Mouse (Mus musculus): ENCODE measurements around the gene Ints14. TPM values are rescaled to one million over a fixed set of nuclear protein-coding genes. Genes with fewer than 3 reads are reported as not detected.

Gene Ints14
- polyA plus RNA-seq (2015; fragmentation: Nextera tagmentation; extraction: Ambion mirVana): 51.6 and 58.3 TPM in 2 replicates

DNA sequence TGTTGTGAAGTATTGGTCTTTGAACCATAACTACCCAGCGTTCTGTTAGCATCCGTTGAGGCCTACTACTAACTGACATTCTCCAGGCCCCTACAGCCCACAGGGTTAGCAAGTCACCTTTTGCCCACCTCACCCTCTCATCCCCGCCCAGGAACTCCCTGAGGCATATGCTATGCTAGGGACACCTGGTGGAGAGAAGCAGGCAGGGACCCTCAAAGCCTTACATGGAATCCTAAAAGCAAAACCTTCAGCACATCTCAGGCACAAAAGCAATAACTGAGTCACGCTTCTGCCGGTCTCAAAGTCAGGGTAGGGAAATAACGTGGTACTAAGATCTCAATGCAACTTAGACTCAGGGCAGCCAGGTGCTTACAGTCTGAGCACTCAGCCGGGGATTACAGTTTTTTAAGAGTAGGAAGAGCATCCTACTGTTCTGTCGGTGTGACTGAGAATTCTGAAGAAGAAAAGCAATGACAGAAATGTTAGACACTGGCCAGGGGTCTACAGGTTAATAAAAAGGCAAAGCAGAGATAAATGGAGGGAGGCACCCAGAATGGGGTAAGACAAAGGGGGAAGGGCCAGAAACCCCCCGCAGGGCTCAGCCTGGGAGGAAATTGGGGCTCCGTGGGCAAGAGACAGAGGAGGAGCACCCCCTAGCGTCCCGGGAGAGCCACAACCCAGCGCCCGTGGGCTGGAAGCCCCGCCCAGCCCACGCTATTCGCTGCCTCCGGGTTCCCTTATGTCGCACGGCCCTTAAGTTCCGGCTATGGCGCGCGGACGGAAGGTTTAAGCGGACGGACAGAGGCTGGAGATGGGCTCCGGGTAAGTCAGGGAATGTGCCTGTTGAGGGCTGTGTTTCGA, at the start of gene Ints14:
Gene Ints14 (plus strand): TSS at position 789 of the 861 bp plus-strand sequence.
- peak; percentile 89 for ATAC-seq (ENCODE audit: insufficient number of reproducible peaks, insufficient read depth, low FRiP score, low TSS enrichment, low read depth)
- WGBS: 4% methylated on average over 29 of the region's 29 CpGs

DNA sequence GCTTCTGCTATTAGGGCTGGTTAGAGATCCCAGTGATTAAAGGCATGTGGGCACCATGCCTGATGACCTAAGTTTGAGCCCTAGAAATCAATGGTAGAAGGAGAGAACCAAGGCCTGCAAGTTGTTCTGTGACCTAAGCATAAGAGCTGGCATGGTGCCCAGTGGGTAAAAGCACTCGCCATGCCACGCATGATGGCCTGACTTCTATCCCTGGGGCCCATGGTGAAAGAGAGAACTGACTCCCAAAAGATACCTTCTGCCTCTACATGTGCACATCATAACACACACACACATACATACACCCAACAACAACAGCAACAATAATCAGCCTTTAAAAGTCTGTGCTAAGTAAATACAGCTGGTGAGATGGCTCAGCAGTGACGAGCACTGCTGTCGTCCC, 47.3 kb upstream of the Ints14 start:
- 93% methylated on average over 4 of the region's 4 CpGs for WGBS
- Histone ChIP-seq H3K4me2 (no peak overlapping the region), H3K4me3 (no peak overlapping the region), H3K9me3 (no peaks in the 10 kb centered on the region), H3K27ac (no peak overlapping the region), H3K9ac (no peak overlapping the region), H3K36me3 (peaks cover 32% of the 10 kb centered on the region), H3K4me1 (no peaks in the 10 kb centered on the region), H3K27me3 (no peaks in the 10 kb centered on the region)
- no peak for ATAC-seq (ENCODE audit: insufficient number of reproducible peaks, insufficient read depth, low FRiP score, low TSS enrichment, low read depth)

More for the DNA sequence above, at the start of gene Ints14:
- Histone ChIP-seq H3K4me1 (peaks cover 23% of the 10 kb centered on the region), H3K4me2 (peak within 1 kb of the TSS; percentile 82), H3K27me3 (no peaks in the 10 kb centered on the region), H3K36me3 (peaks cover 29% of the 10 kb centered on the region), H3K4me3 (peak within 1 kb of the TSS; percentile 83), H3K9me3 (no peaks in the 10 kb centered on the region), H3K27ac (peak within 1 kb of the TSS; percentile 90), H3K9ac (peak within 1 kb of the TSS; percentile 93)

DNA sequence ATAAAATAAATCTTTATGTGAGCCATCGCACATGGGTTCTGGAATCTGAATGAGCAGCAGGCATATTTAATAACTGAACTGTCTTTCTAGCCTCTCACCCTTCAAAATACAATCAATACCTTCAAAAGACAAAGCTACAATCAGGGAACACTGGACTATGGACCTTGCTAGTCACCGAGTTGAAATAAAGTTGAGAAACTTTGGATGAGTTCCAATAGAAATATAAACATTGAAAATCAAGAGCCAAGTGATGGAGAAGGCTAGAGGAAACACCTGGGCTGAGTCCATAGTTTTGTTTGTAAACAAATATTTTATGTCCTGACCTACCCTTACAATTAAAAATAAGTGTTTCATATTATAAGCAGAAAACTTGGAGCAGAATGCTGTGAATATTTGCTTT, 46.7 kb upstream of the Ints14 start:
- 87% methylated on average over 2 of the region's 2 CpGs for WGBS
- peaks cover 32% of the 10 kb centered on the region for H3K36me3 ChIP-seq
- no peaks in the 10 kb centered on the region for H3K9me3 ChIP-seq
- no peak overlapping the region for H3K9ac ChIP-seq
- ATAC-seq (ENCODE audit: insufficient number of reproducible peaks, insufficient read depth, low FRiP score, low TSS enrichment, low read depth): no peak
- H3K27me3 ChIP-seq: no peaks in the 10 kb centered on the region
- no peak overlapping the region for H3K27ac ChIP-seq
- no peaks in the 10 kb centered on the region for H3K4me1 ChIP-seq
- H3K4me2 ChIP-seq: no peak overlapping the region
- H3K4me3 ChIP-seq: no peak overlapping the region

DNA sequence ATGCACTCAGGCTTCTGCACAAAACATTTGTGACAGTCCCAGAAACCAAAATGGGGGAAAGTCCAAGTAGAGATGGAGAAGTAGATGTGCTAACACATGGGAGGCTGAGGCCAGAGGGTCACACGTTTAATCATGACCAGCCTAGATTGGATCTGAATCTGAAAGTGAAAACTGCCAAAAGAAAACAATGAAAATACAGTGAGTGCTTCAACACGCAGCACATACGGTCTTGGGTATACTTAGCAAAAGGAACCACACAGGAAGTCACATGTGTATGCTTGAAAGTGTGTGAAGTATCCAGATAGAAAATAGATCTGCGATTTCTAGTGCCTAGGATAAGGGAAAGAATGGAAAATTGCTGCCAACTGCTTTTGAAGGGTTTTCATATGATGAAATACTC, 46.1 kb upstream of the Ints14 start:
- 74% methylated on average over 4 of the region's 4 CpGs for WGBS
- H3K4me3 ChIP-seq: no peak overlapping the region
- no peaks in the 10 kb centered on the region for H3K9me3 ChIP-seq
- H3K4me2 ChIP-seq: no peak overlapping the region
- H3K9ac ChIP-seq: no peak overlapping the region
- no peaks in the 10 kb centered on the region for H3K27me3 ChIP-seq
- peaks cover 32% of the 10 kb centered on the region for H3K36me3 ChIP-seq
- no peak for ATAC-seq (ENCODE audit: insufficient number of reproducible peaks, insufficient read depth, low FRiP score, low TSS enrichment, low read depth)
- no peaks in the 10 kb centered on the region for H3K4me1 ChIP-seq
- no peak overlapping the region for H3K27ac ChIP-seq

DNA sequence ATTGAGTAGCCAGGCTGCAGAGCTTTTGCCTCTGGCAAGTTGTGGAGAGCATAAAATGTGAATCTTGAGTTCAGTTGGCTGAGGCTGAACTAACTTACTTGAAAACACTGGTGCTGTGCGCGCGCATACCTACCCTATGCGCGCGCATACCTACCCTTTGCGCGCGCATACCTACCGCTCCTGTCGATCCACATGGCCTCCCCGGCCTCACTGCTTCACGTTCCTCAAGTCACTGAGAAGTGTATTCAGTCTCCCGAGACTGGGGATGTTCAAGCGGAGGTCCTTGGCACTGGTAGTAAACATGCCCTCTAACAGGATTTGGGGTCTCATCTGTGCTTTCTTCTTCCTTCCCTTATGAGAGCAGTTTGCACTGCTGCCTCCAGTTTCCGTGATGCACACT, 42.1 kb upstream of the Ints14 start:
- WGBS: 33% methylated on average over 16 of the region's 16 CpGs
- Histone ChIP-seq H3K4me2 (peak overlapping the region; percentile 56), H3K9ac (peak overlapping the region; percentile 59), H3K4me3 (peak overlapping the region; percentile 42), H3K4me1 (no peaks in the 10 kb centered on the region), H3K36me3 (peaks cover 7% of the 10 kb centered on the region), H3K27me3 (no peaks in the 10 kb centered on the region), H3K9me3 (no peaks in the 10 kb centered on the region), H3K27ac (peak overlapping the region; percentile 66)
- no peak for ATAC-seq (ENCODE audit: insufficient number of reproducible peaks, insufficient read depth, low FRiP score, low TSS enrichment, low read depth)

DNA sequence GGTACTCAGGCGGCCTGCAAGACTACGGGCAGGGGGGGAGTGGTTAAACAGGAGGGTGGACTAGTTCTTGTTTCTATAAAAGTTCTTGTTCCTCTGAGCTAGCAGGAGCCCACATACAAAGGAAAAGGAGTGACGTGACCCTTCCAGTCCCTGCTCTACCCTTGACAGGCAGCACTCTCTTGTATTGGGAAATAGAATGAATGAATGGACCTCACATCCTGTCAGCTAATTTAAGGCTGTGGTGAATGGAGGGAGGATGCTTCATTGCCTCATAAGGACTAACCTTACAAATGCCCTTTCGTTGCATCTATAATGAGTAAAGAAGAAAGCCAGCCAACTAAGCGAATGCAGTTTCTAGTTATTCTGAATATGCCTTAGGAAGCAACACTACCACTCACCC, 34.9 kb upstream of the Ints14 start:
- H3K27me3 ChIP-seq: no peaks in the 10 kb centered on the region
- 0 out of 2 replicates have a peak overlapping the region, but pooled peaks have one; percentile 28 for H3K27ac ChIP-seq
- no peak for ATAC-seq (ENCODE audit: insufficient number of reproducible peaks, insufficient read depth, low FRiP score, low TSS enrichment, low read depth)
- H3K36me3 ChIP-seq: no peaks in the 10 kb centered on the region
- no peak overlapping the region for H3K4me2 ChIP-seq
- WGBS: 74% methylated on average over 5 of the region's 5 CpGs
- no peak overlapping the region for H3K4me3 ChIP-seq
- H3K9me3 ChIP-seq: no peaks in the 10 kb centered on the region
- H3K9ac ChIP-seq: no peak overlapping the region
- H3K4me1 ChIP-seq: peaks cover 10% of the 10 kb centered on the region

DNA sequence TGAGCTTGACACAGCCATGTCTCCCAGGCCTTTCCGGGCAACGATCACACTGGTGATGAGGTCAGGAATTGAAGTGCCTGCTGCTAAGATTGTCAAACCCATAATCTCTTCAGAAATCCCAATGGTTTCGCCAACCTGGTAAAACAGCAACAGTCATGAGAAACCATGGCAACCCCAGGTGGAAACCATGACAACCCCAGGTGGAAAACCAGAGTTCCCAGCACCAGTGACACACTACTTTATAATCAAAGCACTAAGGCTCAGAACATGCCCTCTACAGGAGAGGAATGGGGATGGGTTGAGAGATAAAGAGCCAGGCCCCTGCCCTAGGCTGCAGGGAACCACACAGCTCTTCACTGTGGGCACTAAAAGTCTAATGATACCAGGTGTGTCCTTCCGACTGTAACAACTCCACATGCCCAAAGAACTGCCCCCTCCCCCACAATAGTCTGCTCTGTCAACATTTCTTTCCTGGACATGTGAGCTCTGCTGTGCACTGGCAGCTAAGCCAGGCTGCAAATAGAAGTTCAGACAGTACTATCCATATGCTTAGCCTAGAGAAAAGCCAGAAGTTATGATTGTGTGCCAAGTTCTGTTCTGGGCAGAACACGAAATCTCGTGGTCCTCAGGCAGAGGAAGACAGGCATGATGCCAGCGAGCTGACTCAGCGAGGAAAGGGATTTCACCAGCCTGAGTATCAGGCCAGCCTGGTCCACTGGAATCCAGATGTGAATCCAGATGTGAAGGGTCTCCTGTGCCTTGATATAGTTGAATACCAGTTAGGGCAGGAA, 34.3 kb upstream of the Ints14 start:
- peak; percentile 71 for ATAC-seq (ENCODE audit: insufficient number of reproducible peaks, insufficient read depth, low FRiP score, low TSS enrichment, low read depth)
- 57% methylated on average over 8 of the region's 8 CpGs for WGBS
- Histone ChIP-seq H3K9me3 (no peaks in the 10 kb centered on the region), H3K27ac (peak overlapping the region; percentile 28; the same call in 1 of the 2 replicates), H3K4me2 (no peak overlapping the region), H3K4me3 (no peak overlapping the region), H3K27me3 (no peaks in the 10 kb centered on the region), H3K4me1 (peaks cover 10% of the 10 kb centered on the region), H3K9ac (no peak overlapping the region), H3K36me3 (no peaks in the 10 kb centered on the region)

DNA sequence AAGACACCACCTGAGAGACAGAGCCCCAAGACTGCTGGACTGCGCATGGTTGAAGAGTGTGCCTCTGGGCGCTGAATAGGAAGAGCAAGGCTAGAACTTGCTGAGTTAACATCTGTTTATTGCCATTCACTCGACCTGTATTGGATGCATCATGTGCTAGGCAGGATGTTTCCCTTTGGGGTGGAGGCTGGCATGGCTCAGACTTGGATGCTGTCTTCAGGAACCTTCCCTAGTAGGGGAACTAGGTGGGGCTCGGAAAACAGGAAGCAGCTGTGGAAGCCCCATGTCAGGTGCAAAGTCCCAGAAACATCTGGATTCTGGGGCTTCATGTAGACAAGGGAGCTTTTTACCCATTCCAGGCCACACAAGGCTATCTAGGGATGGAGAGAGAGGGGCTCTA, 30.4 kb upstream of the Ints14 start:
- Histone ChIP-seq H3K9ac (no peak overlapping the region), H3K27ac (no peak overlapping the region), H3K4me3 (no peak overlapping the region), H3K27me3 (no peaks in the 10 kb centered on the region), H3K4me2 (no peak overlapping the region), H3K9me3 (no peaks in the 10 kb centered on the region), H3K4me1 (peaks cover 10% of the 10 kb centered on the region), H3K36me3 (no peaks in the 10 kb centered on the region)
- no peak for ATAC-seq (ENCODE audit: insufficient number of reproducible peaks, insufficient read depth, low FRiP score, low TSS enrichment, low read depth)
- 74% methylated on average over 4 of the region's 4 CpGs for WGBS

DNA sequence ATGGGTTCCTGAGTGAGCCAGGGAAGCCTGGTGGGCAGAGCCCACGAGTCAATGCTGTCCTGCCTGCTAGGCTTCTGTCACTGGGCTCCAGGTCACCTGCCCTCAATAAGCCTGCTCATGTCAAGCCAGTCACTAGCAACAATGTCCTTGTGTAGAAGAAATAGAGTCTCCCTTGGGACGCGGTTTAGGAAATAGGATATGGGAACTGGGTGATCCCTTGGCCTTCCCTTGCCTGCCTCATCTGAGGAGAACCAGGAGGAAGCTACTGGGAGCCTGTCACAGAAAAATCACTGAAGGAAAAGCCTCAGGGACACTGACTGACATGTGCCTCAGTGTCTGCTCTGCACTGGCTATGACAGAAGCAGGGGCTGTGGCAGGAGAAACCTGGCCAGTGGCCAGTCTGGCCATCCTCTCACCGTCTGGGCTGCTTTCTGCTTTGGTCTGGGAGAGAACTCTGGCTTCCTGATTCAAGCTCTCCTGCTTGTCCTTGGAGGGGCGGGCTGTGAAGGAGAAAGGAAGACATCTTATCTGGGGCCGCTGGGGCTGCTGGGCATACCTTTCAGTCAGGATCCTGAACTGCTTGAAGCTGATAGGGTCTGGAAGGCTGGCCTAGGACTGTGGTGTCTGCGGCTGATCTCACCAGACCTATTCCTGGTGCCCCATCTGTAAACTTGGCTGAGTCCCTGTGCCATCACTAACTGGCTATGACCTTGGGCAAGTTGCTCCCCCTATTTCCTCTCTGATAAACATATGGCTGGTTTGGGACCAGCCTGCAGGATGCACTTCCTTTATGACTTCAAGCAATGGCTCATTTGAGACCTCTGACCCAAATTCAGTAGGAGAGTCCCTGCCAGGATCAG, 28.7 kb upstream of the Ints14 start:
- Histone ChIP-seq H3K36me3 (no peaks in the 10 kb centered on the region), H3K4me2 (no peak overlapping the region), H3K4me3 (no peak overlapping the region), H3K9me3 (no peaks in the 10 kb centered on the region), H3K9ac (no peak overlapping the region; the same call in 1 of the 2 replicates), H3K4me1 (no peaks in the 10 kb centered on the region), H3K27ac (no peak overlapping the region), H3K27me3 (no peaks in the 10 kb centered on the region)
- ATAC-seq (ENCODE audit: insufficient number of reproducible peaks, insufficient read depth, low FRiP score, low TSS enrichment, low read depth): no peak
- WGBS: 78% methylated on average over 7 of the region's 7 CpGs

DNA sequence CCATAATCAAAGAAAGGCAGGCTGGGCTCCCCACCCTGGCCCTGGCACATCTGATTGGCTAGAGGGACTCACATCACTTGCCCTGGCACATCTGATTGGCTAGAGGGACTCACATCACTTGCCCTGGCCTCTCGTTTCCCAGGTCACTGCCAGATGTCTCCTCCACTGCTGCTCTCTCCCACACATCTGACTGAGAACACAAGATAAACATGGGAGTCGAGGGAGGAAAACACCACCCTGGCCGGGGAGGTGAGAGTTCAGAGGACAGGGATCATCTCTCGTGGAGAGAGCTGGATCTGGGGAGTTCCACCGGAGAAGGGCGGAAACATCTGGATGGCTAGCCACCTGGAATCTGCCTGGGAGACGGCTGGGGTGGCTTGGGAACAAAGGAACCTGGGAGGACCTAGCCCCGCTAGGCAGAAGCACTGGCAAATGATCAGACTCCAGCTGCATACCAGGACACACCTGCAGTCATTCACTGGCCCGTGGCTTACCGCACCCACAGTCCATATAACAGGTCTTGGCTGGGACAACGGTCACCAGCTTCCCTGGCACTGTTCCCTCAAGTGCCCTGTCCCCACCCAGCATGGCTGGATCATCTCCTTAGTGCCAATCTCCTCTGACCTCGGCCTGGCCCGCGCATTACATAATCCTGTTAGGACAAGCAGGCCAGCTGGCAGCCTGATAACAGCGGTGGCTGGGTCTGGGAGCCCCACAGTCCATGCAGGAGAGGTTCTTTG, 26.5 kb upstream of the Ints14 start:
- no peaks in the 10 kb centered on the region for H3K9me3 ChIP-seq
- WGBS: 60% methylated on average over 15 of the region's 15 CpGs
- H3K4me1 ChIP-seq: no peaks in the 10 kb centered on the region
- no peaks in the 10 kb centered on the region for H3K36me3 ChIP-seq
- 0 out of 2 replicates have a peak overlapping the region, but pooled peaks have one; percentile 11 for H3K27ac ChIP-seq
- peak; percentile 56; the same call in 1 of the 2 replicates for ATAC-seq (ENCODE audit: insufficient number of reproducible peaks, insufficient read depth, low FRiP score, low TSS enrichment, low read depth)
- H3K27me3 ChIP-seq: no peaks in the 10 kb centered on the region
- 0 out of 2 replicates have a peak overlapping the region, but pooled peaks have one; percentile 10 for H3K4me2 ChIP-seq
- H3K4me3 ChIP-seq: no peak overlapping the region
- H3K9ac ChIP-seq: no peak overlapping the region

Data from embryonic facial prominence, embryonic 13.5 days (tissue).